Mouse (Mus musculus) cerebellum, adult 11-12 months (tissue): ENCODE results near the gene Bpi.

Experiments used
- DNase-seq: peaks from one replicate; pipeline ENCODE4 v3.0.0; 2022

Gene Bpi

DNA sequence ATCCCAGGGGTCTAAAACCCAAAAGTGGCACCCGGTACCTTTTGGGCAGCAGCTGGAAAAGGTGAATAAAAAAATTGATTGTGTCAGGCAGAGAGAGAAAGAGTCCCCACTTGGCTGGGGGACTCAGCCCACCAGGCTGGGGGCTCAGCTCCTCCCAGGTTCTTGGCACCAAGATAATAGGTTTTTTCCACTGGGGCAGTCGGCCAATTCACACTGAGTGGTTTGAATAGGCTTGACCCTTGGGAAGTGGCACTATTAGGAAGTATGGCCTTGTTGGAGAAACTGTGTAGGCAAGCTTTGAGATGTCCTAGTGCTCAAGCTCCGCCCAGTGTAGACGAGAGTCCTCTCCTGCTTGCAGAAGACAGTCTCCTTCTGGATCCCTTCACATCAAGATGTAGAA lies 41.8 kb downstream of the Bpi start:
- DNase-seq, result no peak

GRCm38 (mm10) chr2:158302807-158303206 lies 44.9 kb downstream of the Bpi start:
- no peak for DNase-seq

DNA sequence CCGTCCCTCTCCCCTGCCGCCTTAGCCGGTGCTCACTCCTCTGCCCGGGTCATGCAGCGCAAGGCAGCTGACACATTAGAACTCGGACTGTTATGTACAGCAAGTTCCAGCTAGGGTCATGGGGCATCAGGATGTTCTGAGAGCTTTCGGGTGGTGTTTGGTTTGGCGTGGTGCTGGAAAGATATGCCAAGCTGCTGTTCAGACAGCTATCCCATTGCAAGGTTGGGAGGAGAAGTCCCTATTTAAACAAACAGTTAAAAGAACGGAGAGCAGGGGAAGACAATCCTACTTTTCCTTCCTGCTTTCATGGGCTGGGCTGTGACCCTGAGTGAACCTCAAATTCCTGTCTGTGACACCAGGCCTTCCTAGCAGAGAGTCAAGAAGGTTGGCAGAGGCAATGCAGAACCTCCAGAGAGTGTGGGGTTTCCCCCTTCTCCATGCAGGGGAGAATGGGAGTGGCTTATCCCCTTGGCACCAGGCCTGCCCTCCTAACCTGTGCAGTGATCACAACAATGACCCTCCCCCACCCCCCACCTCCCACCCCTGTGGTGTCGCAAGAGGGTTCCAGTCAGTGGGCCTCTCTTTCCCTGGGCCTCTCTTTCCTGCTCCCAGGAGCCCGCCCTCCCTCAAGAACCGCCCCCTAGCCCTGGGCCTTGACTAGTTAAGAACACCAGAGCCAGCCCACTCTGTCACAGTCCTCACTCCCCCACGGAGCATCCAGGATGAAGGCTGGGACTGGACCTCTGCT lies 48.2 kb downstream of the Bpi start, which contains the start of gene Lbp:
Gene Lbp (plus strand): TSS at position 546 of the 748 bp plus-strand sequence.
- DNase-seq, result no peak

GRCm38 (mm10) chr2:158306696-158307049 lies 48.8 kb downstream of the Bpi start:
- DNase-seq, result no peak

DNA sequence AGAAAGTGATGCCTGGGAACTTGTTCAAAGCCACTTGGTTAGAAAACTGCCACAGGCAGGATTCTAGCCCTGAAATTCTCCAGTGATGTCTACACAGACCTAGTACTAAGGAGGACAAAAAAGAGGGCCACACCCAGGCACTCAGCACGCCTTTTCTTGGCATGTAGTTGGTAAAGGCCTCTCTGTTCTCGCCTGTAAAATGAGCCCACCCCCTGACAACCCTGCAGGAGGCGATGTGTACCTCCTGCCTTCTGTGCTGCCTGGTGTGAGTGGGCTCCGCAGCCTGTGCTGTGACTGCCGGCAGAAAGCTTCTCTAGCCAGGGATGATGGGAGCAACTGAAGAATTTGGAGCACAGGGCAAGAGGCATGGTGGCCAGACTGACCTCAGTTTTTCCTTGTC lies 50.4 kb downstream of the Bpi start:
- no peak for DNase-seq

- no peak for DNase-seq
Measured at GRCm38 (mm10) chr2:158313089-158313488, 55.2 kb downstream of the Bpi start.

GRCm38 (mm10) chr2:158316371-158316770 lies 58.5 kb downstream of the Bpi start:
- DNase-seq, result no peak

DNA sequence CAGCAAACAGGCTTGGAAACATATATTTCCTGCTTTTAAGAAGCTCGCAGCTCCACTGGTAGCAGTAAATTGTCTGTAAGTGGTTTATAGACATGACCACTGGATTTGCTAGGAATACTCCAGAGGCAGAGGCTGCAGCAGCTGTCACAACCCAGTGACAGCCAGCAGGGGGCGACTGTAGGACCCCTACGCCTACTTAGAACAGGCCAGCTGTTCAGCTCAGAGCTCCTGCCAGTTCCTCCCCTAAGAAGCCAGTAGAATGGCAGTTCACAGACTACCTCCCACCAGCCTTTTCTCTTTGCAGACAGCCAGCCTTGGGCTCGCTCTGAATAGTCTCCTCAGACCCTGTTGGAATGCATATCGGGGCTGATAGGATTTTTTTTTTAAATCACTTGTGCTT lies 59.1 kb downstream of the Bpi start:
- DNase-seq, result no peak

- no peak for DNase-seq
Measured at GRCm38 (mm10) chr2:158321596-158321995, 63.7 kb downstream of the Bpi start.

- no peak for DNase-seq
Measured at GRCm38 (mm10) chr2:158322845-158323244, 65.0 kb downstream of the Bpi start.

- DNase-seq, result no peak
Measured at GRCm38 (mm10) chr2:158324531-158325190, 66.8 kb downstream of the Bpi start.

- DNase-seq, result no peak
Measured at GRCm38 (mm10) chr2:158325609-158326008, 67.7 kb downstream of the Bpi start.
